Mouse (Mus musculus) limb, embryonic 12.5 days (tissue): ENCODE results near the gene Fam198b. TPM values are rescaled to one million over a fixed set of nuclear protein-coding genes. Genes with fewer than 3 reads are reported as not detected.
"Not testable (repeated sequence)": the region's sequence is repeated elsewhere in the genome, so short reads cannot be mapped to it uniquely, and the experiment has no call there.

ENCODE experiments used
- ATAC-seq: fragments of 200-750 bp; cut with Nextera tagmentation; 2 replicates; pipeline ENCODE4 v1.8.0; 2017; ENCODE audit warnings: low read depth, moderate TSS enrichment; ENCODE audit not compliant: insufficient number of reproducible peaks, insufficient read depth, low FRiP score, low TSS enrichment
- H3K27ac ChIP-seq: fragments of 300-500 bp; sonication (generic); 2 replicates; pipeline ENCODE4 v1.5.1; 2016; ENCODE audit warnings: mild to moderate bottlenecking, moderate library complexity
- H3K27me3 ChIP-seq: fragments of 300-500 bp; sonication (generic); 2 replicates; pipeline ENCODE4 v1.6.1; 2016; ENCODE audit warnings: mild to moderate bottlenecking, moderate library complexity
- H3K36me3 ChIP-seq: fragments of 300-500 bp; sonication (generic); 2 replicates; pipeline ENCODE4 v1.6.1; 2016; ENCODE audit warnings: mild to moderate bottlenecking, moderate library complexity
- H3K4me1 ChIP-seq: fragments of 300-500 bp; sonication (generic); replicated peaks from 2 replicates; pipeline ENCODE4 v1.6.1; 2016
- H3K4me2 ChIP-seq: fragments of 300-500 bp; sonication (generic); 2 replicates; pipeline ENCODE4 v1.6.1; 2016; ENCODE audit warnings: mild to moderate bottlenecking, moderate library complexity
- H3K4me3 ChIP-seq: fragments of 300-500 bp; sonication (generic); replicated peaks from 2 replicates; pipeline ENCODE4 v1.5.1; 2016; ENCODE audit warnings: mild to moderate bottlenecking
- H3K9ac ChIP-seq: fragments of 300-500 bp; sonication (generic); replicated peaks from 2 replicates; pipeline ENCODE4 v1.6.1; 2016; ENCODE audit warnings: mild to moderate bottlenecking, moderate library complexity
- H3K9me3 ChIP-seq: fragments of 300-500 bp; sonication (generic); 2 replicates; pipeline ENCODE4 v1.6.1; 2016; ENCODE audit warnings: mild to moderate bottlenecking, moderate library complexity
- WGBS: fragments of 180-500 bp; shearing (Covaris S2); methylation state at CpG from one replicate; pipeline ENCODE4 v1.1.7; 2016; 5-methylcytosine and 5-hydroxymethylcytosine counted together
- polyA plus RNA-seq: library from polyadenylated mRNA; unstranded; fragments of >200 nt; fragmentation: Nextera tagmentation; extraction: Ambion mirVana; gene quantifications from 2 replicates; pipeline ENCODE4 v1.2.1, GENCODE M21; 2016

The Fam198b gene
- polyA plus RNA-seq, 1 experiment from 2014 or later = 5.9 TPM

DNA sequence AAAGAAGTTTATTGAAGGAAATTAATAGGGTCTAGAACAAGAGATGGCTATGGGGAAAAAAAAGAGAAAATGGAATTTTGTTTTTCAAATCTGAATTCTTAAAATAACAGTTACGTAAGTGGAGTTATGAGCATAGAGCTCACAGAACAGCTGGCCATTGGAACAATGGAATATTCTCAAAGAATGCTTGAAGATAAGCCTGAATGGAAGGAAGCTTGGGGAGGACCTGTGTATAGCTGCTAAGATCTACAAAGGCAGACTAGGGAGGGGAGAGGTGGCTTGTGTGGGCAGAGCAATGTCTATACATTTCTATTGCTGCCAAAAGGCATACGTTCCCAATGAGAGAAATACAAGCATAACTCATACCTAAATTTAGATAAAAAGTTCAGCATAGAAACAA is 73.4 kb downstream of the Fam198b start:
- ATAC-seq = no peak
- WGBS = 88% methylated on average over 2 of the region's 2 CpGs
- no peaks in the 10 kb centered on the region for H3K36me3 ChIP-seq
- H3K27ac ChIP-seq = no peak overlapping the region
- H3K27me3 ChIP-seq = no peaks in the 10 kb centered on the region
- H3K4me3 ChIP-seq = no peak overlapping the region
- no peak overlapping the region for H3K4me2 ChIP-seq
- H3K9me3 ChIP-seq = no peaks in the 10 kb centered on the region
- no peaks in the 10 kb centered on the region for H3K4me1 ChIP-seq
- no peak overlapping the region for H3K9ac ChIP-seq

DNA sequence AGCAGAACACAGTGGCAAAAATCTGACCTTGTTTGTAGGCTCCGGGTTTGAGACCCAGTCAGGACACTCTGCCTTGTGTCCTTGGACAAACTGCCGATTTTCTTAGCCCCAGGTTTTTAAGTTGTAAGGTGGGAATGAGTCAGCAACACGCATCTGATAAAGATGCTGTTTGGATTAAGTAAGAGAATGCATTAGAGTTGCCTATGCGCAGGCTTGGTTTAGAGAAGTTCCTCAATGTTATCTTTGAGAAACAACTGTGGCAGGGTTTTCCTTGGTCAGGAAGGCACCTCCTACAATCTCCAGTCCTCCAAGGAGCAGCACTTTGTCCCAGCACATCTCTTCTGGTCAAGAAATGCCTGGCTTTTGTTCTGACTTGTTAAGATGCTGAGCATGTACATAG is 82.4 kb downstream of the Fam198b start:
- Histone ChIP-seq H3K4me1 (no peaks in the 10 kb centered on the region), H3K27me3 (no peaks in the 10 kb centered on the region), H3K36me3 (no peaks in the 10 kb centered on the region), H3K4me2 (no peak overlapping the region), H3K9me3 (no peaks in the 10 kb centered on the region), H3K4me3 (no peak overlapping the region), H3K27ac (no peak overlapping the region), H3K9ac (no peak overlapping the region)
- 90% methylated on average over 4 of the region's 4 CpGs for WGBS
- ATAC-seq = no peak

DNA sequence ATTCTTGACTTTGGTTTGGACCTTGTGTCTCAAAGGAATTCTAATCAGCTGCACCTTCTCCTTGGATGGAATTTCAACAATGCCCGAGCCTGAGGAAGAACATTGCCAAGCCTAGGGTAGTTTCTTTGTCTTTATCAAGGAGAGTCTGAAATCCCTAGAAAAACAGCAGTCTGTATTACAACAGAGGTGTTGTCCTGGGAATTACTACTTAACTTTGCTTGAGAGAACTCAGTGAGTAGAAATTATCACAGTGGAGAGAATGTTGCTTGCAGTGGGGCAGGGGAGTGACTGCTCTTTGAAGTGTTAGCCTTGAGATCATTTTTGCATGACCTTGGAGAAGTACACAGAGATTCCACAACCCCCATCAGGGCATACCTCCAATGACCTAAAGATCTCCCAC is 83.0 kb downstream of the Fam198b start:
- H3K36me3 ChIP-seq = no peaks in the 10 kb centered on the region
- WGBS = 77% methylated on average over 1 of the region's 1 CpGs

DNA sequence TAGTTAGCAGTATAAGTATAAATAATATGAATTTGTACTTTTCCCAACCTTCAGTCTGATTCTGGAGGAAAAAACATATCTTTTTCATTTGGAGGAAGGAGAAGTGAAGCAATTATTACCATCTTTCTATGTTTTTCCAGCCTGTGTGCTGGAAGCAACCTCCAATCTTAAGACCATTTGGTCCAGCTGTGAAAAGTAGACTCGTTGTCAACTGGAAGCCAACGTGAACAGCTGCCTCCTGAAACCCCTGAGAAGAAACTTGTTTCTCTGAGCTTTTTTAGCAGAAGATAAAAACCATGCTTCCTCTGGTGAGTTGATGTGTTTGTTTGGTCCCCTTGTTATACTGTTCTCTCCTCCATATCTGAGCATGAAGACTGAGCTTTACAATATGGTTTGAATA is 84.1 kb downstream of the Fam198b start:
- Histone ChIP-seq H3K9me3 (no peaks in the 10 kb centered on the region), H3K4me2 (no peak overlapping the region), H3K4me3 (no peak overlapping the region), H3K9ac (no peak overlapping the region), H3K27me3 (no peaks in the 10 kb centered on the region), H3K4me1 (no peaks in the 10 kb centered on the region), H3K36me3 (no peaks in the 10 kb centered on the region), H3K27ac (no peak overlapping the region)
- no peak for ATAC-seq
- 71% methylated on average over 2 of the region's 2 CpGs for WGBS

More for the DNA sequence above, 83.0 kb downstream of the Fam198b start:
- Histone ChIP-seq H3K4me1 (no peaks in the 10 kb centered on the region), H3K27me3 (no peaks in the 10 kb centered on the region), H3K9me3 (no peaks in the 10 kb centered on the region), H3K9ac (no peak overlapping the region), H3K4me2 (no peak overlapping the region), H3K4me3 (no peak overlapping the region), H3K27ac (no peak overlapping the region)
- no peak for ATAC-seq

DNA sequence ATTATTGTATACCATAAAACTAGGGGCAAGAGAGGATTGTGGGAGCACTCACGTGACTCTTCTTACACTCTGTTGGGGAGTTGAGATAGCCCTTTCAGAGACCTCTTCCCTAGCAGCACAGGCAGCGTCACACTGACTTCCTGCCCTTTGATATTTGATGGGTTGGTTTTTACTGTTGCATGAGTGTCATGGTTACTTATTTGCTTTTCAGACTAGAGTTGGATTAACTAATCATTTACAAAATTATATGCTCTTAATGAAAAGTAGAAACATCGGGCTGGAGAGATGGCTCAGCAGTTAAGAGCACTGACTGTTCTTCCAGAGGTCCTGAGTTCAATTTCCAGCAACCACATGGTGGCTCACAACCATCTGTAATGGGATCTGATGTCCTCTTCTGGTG is 85.2 kb downstream of the Fam198b start:
- 76% methylated on average over 3 of the region's 3 CpGs for WGBS
- H3K4me2 ChIP-seq = not testable (repeated sequence)

DNA sequence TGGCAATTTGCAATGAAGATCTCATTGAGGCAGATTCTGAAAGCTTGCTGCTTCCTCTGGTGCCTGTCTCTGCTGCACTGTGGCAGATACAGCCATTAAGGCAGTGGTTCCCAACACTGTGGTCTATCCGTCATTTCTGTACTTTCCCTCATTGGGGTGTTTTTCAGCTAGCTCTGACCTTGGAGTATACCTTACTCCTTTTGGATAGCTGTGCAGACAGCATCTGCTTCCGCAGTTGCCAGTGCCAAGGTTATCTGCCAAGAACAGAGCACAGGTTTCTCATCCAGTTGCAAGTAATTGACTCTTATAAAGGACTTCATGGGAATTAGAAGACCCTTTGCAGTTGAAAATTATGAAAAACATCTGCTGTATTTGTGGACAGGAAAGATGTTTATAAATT is 85.7 kb downstream of the Fam198b start:
- Histone ChIP-seq H3K36me3 (no peaks in the 10 kb centered on the region), H3K4me3 (no peak overlapping the region), H3K27ac (no peak overlapping the region), H3K4me2 (no peak overlapping the region), H3K27me3 (no peaks in the 10 kb centered on the region), H3K4me1 (no peaks in the 10 kb centered on the region), H3K9ac (no peak overlapping the region), H3K9me3 (no peaks in the 10 kb centered on the region)
- ATAC-seq = no peak
- WGBS = 69% methylated on average over 2 of the region's 2 CpGs

More for the DNA sequence above, 85.2 kb downstream of the Fam198b start:
- H3K9me3 ChIP-seq, H3K4me3 ChIP-seq, H3K27ac ChIP-seq, ATAC-seq, H3K9ac ChIP-seq, H3K27me3 ChIP-seq, H3K36me3 ChIP-seq, H3K4me1 ChIP-seq: not testable (repeated sequence)

DNA sequence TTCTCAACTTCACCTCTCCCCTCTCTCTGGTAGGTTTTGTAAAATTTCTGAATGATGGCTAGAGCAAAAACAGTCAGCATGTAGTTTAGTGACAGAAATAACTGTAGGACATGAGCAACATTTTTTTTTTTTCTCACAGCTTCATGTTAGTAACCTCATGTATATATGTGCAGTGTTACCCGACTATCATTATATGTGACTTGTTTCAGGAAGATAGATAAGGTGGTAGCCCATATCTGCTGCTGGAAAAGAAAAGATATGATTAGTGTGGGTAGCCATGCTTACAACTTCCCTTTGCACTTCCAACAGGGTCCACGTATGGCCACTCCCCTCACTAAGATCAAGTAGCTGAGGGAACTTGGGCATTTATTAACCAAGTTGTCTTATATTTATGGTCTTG is 86.2 kb downstream of the Fam198b start:
- H3K36me3 ChIP-seq = no peaks in the 10 kb centered on the region
- H3K4me2 ChIP-seq = no peak overlapping the region
- H3K4me3 ChIP-seq = no peak overlapping the region
- WGBS = 79% methylated on average over 2 of the region's 2 CpGs
- no peak overlapping the region for H3K27ac ChIP-seq
- ATAC-seq = no peak
- H3K4me1 ChIP-seq = no peaks in the 10 kb centered on the region
- no peaks in the 10 kb centered on the region for H3K9me3 ChIP-seq
- no peak overlapping the region for H3K9ac ChIP-seq
- H3K27me3 ChIP-seq = no peaks in the 10 kb centered on the region

DNA sequence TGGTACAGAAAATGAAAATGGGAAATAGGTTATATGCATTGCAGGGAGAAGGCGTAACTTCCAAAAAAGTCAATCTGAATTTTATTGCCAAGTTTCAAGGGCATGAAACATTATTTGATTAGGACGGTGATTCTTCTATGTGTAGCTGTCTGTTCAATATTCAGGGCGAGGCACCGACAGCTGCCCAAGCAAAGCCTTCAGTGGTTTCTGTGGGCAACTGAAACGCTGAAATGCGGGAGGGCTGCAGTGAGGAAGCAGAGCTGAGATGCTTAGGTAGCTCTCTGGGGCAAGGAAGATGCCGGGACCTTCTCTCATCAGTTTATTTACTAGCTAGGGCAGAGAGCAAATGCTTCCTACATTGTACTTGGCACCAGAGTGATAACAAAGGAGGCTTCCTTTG is 87.2 kb downstream of the Fam198b start:
- Histone ChIP-seq H3K9me3 (no peaks in the 10 kb centered on the region), H3K4me2 (no peak overlapping the region), H3K4me1 (no peaks in the 10 kb centered on the region), H3K36me3 (no peaks in the 10 kb centered on the region), H3K27ac (no peak overlapping the region), H3K9ac (no peak overlapping the region), H3K27me3 (no peaks in the 10 kb centered on the region), H3K4me3 (no peak overlapping the region)
- 81% methylated on average over 7 of the region's 7 CpGs for WGBS
- no peak for ATAC-seq

DNA sequence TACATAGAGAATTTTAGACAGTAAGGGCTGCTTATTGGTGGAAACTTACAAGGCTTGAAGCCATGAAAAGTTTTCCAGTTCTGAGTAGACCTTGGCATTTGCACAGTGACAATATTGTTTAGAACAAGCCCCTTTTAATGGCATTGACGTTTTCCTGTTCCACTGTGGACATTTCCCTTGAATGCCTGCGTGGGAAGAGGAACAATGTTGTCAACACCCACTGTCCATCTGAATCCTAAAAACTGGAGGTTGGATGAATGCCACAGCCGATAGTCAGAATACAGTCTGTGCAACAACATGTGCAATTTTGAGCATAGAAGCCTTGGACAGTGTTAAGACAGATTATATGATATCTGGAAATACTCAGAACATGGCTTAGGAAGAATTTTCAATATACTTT is 92.5 kb downstream of the Fam198b start:
- H3K36me3 ChIP-seq = no peaks in the 10 kb centered on the region
- H3K4me1 ChIP-seq = no peaks in the 10 kb centered on the region
- WGBS = 70% methylated on average over 3 of the region's 3 CpGs
- H3K9me3 ChIP-seq = no peaks in the 10 kb centered on the region
- ATAC-seq = no peak
- no peak overlapping the region for H3K4me3 ChIP-seq
- no peaks in the 10 kb centered on the region for H3K27me3 ChIP-seq
- no peak overlapping the region for H3K27ac ChIP-seq
- no peak overlapping the region for H3K4me2 ChIP-seq
- no peak overlapping the region for H3K9ac ChIP-seq

DNA sequence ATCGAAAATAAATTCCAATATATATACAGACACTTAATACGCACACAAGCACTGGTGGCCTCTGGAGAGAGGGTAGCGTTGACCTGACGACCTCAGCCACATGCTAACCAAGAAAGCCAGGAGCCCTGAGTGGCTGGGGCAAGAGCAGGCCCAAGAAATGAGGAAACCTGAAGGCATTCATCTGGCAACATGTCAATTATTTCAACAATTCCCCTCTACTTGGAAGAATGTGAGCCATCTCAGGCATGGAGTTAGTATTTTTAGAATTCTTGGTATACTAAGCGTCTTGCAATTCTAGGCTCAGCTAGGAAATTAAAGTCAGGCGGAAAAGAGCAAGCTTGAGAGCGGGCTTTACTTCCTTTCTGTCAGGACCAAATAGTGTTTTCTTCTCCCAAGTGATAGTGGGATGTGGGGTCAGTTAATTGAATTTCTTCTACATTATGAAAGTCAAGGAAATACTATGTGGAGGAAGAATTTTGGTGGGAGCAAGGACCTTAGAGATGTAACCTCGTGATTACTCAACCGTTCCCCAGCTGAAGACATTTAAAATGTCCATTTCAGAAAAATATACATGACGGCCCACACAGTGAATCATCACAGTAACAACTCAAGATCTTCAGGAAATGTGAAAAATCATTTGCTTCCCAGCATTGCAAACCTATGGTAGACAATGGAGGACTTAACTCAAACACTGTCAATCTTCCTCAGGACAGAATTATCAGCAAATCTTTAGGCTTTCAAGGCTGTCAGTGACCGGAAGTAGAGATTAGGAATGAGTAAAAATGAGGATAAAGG is 93.5 kb downstream of the Fam198b start:
- Histone ChIP-seq H3K4me1 (no peaks in the 10 kb centered on the region), H3K4me2 (no peak overlapping the region), H3K36me3 (no peaks in the 10 kb centered on the region), H3K27ac (no peak overlapping the region), H3K27me3 (no peaks in the 10 kb centered on the region), H3K9ac (no peak overlapping the region), H3K9me3 (no peaks in the 10 kb centered on the region), H3K4me3 (no peak overlapping the region)
- 73% methylated on average over 11 of the region's 11 CpGs for WGBS
- no peak for ATAC-seq

DNA sequence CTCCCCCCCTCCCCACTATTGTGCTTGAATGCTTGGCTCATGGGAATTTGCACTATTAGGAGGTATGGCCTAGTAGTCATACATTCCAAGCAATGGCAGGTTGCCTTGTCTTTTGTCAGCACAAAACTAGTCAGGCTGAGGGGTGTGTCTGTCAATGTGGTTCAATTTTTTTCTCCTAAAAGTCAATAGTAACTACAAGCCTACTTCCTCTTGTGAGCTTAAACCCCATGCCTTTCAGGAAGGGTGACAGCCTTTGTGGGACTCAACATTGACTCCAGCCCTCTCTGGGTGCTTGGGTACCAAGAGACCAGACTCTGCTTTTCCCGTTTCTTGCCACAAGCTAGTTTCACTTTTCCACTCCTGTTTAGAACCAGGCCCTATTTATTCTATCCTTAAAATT is 96.4 kb downstream of the Fam198b start:
- 91% methylated on average over 1 of the region's 1 CpGs for WGBS
- H3K9ac ChIP-seq = no peak overlapping the region
- no peak overlapping the region for H3K4me2 ChIP-seq
- H3K9me3 ChIP-seq = no peaks in the 10 kb centered on the region
- ATAC-seq = no peak
- H3K4me1 ChIP-seq = no peaks in the 10 kb centered on the region
- no peaks in the 10 kb centered on the region for H3K36me3 ChIP-seq
- H3K27me3 ChIP-seq = no peaks in the 10 kb centered on the region
- H3K4me3 ChIP-seq = no peak overlapping the region
- H3K27ac ChIP-seq = no peak overlapping the region

DNA sequence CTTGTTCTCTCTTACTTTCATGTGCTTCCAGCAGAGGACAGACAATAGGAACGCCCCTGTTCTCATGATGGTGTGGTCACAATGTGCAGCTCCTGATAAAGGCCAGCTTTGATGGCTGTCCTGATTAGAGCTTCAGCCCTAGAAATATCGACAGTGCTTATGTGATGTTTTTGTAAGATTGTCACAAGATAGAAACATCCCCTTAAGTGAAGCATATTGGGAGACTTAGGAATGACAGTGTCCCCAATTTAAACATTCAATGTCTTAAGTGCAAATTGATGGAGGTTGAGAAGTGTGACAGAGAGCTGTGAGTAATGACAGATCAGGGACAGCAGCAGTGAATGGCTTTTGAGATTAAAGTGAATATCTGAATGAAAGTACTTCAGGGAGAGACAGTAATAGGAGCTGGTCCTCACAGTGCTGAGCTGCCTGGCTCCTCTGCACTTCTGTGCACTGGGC is 99.7 kb downstream of the Fam198b start:
- H3K9ac ChIP-seq = no peak overlapping the region
- H3K9me3 ChIP-seq = no peaks in the 10 kb centered on the region
- 0 out of 2 replicates have a peak, but pooled peaks cover 2% of the 10 kb centered on the region for H3K4me1 ChIP-seq
- whole genome bisulfite sequencing = 80% methylated on average over 2 of the region's 2 CpGs
- H3K27ac ChIP-seq = no peak overlapping the region
- no peak overlapping the region for H3K4me3 ChIP-seq
- no peaks in the 10 kb centered on the region for H3K36me3 ChIP-seq
- no peaks in the 10 kb centered on the region for H3K27me3 ChIP-seq
- no peak overlapping the region for H3K4me2 ChIP-seq
- ATAC-seq = no peak
